Mouse (Mus musculus): ENCODE measurements at regions not wholly inside any gene's neighbourhood (a gene's known extent, or its start where the extent isn't known, plus 50 kb on each side); places are given as distances from the start of the nearest gene placed in this dataset.
A peak's percentile ranks its signal among the peaks of the same experiment; 100 is the strongest.

DNA sequence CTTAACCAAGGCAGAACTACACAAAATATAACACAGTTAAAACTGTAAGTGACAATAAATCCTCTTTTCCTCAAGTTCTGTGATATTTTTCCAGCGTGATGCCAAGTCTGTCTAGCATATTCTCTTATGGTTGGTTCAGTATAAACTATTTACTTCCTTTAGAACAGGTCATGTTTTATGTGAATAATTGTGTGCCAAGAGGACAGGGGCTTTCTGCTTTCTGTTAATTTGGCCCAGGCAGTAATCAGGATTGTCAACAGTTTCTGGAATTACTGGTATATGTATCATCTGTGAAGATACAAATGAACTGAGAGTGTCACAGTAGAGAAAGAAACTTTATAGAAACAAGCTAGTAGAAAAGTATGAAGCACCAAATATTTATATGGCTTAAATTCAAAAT lies 1039.5 kb upstream of the Adcyap1 start:
- Histone ChIP-seq H3K4me1 (no peaks in the 10 kb centered on the region), H3K27me3 (ENCODE audit: low read depth, poor library complexity, severe bottlenecking) (no peaks in the 10 kb centered on the region), H3K27ac (replicated peaks) (no peak overlapping the region), H3K36me3 (no peaks in the 10 kb centered on the region), H3K9me3 (replicated peaks) (no peaks in the 10 kb centered on the region), H3K4me3 (no peak overlapping the region)
- no peak for DNase-seq (ENCODE audit: low spot score)
- 77% methylated on average over 1 of the region's 1 CpGs for WGBS

GRCm38 (mm10) chr17:92185740-92186139 lies 1013.1 kb upstream of the Adcyap1 start:
- Histone ChIP-seq H3K9me3 (replicated peaks) (no peaks in the 10 kb centered on the region), H3K27me3 (ENCODE audit: low read depth, poor library complexity, severe bottlenecking) (no peaks in the 10 kb centered on the region), H3K36me3 (no peaks in the 10 kb centered on the region), H3K27ac (replicated peaks) (no peak overlapping the region), H3K4me3 (no peak overlapping the region), H3K4me1 (no peaks in the 10 kb centered on the region)
- WGBS = 52% methylated on average over 1 of the region's 1 CpGs
- DNase-seq (ENCODE audit: low spot score) = no peak

GRCm38 (mm10) chr17:92210730-92211129 lies 988.1 kb upstream of the Adcyap1 start:
- Histone ChIP-seq H3K27ac (replicated peaks) (no peak overlapping the region), H3K9me3 (replicated peaks) (no peaks in the 10 kb centered on the region), H3K4me3 (no peak overlapping the region), H3K27me3 (ENCODE audit: low read depth, poor library complexity, severe bottlenecking) (no peaks in the 10 kb centered on the region), H3K4me1 (no peaks in the 10 kb centered on the region), H3K36me3 (no peaks in the 10 kb centered on the region)
- DNase-seq (ENCODE audit: low spot score) = peak; percentile 17

GRCm38 (mm10) chr17:92216464-92216863 lies 982.4 kb upstream of the Adcyap1 start:
- Histone ChIP-seq H3K4me3 (no peak overlapping the region), H3K9me3 (replicated peaks) (no peaks in the 10 kb centered on the region), H3K27ac (replicated peaks) (no peak overlapping the region), H3K4me1 (no peaks in the 10 kb centered on the region), H3K36me3 (no peaks in the 10 kb centered on the region), H3K27me3 (ENCODE audit: low read depth, poor library complexity, severe bottlenecking) (no peaks in the 10 kb centered on the region)
- WGBS = 82% methylated on average over 2 of the region's 2 CpGs
- DNase-seq (ENCODE audit: low spot score) = no peak
